Mouse (Mus musculus): ENCODE results near the gene Sipa1l3.
A peak's percentile ranks its signal among the peaks of the same experiment; 100 is the strongest.

The Sipa1l3 gene

DNA sequence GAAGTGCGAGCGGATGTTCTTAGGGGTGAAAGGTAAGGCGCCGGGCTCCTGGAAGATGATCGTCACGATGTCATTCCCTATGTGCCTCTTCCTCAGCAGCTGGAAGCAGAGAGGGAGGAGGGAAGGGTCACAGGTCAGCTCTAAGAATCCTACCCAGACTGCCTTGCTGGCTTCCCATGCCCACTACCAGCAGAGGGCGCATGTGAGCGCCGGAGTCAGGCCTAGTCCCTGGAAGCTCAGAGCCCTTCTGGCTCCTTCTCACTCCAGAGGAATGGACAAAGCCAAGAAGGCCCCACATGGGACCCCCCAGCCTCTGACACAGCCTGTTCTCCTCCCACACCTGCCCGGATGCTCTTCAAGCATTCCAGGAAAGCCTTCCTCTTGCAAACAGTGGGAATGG, 135.2 kb downstream of the Sipa1l3 start:
- peak in 1 of 2 experiments; percentile 74 for DNase-seq (ENCODE audit: low spot score in 2 of 2)

DNA sequence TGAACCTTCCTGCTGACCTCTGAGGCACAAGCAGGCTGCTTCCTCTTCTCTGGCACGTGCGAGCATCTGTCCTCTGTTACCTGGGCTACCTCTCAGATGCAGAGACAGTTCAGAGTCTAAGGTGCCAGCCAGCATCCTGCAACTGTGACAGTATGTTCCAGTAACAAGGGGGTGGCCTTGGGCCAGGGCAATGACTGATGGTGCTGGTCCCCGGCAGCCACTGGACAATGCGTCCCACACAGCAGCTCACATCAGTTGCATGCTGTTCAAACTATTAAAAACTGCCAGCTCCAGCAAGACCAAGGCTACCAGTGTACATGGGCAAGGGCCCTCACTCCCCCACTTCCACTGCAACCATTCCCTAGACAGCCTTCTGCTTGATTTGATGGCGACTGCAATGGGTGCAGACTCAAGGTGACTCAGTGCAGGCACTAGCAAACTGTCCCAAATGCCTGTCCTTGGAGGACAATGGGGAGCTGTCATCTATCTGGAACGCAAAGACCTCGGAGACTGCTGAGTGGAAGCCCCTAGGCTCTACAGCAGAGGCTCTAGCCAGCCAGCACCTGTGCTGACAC, 136.9 kb downstream of the Sipa1l3 start:
- DNase-seq (ENCODE audit: low spot score in 2 of 2), result no peak

- no peak for DNase-seq (ENCODE audit: low spot score in 2 of 2)
Observed at GRCm38 (mm10) chr7:29374054-29374453, 144.4 kb downstream of the Sipa1l3 start.

- no peak for DNase-seq (ENCODE audit: low spot score in 2 of 2)
Observed at GRCm38 (mm10) chr7:29372123-29372522, 146.3 kb downstream of the Sipa1l3 start.

GRCm38 (mm10) chr7:29370031-29370430, 148.4 kb downstream of the Sipa1l3 start:
- DNase-seq (ENCODE audit: low spot score in 2 of 2), result no peak

GRCm38 (mm10) chr7:29368004-29368320, 150.5 kb downstream of the Sipa1l3 start:
- DNase-seq (ENCODE audit: low spot score in 2 of 2), result peak in 1 of 2 experiments; percentile 53

GRCm38 (mm10) chr7:29367166-29368003, 151.1 kb downstream of the Sipa1l3 start:
- peak in 1 of 2 experiments; percentile 53 for DNase-seq (ENCODE audit: low spot score in 2 of 2)

DNA sequence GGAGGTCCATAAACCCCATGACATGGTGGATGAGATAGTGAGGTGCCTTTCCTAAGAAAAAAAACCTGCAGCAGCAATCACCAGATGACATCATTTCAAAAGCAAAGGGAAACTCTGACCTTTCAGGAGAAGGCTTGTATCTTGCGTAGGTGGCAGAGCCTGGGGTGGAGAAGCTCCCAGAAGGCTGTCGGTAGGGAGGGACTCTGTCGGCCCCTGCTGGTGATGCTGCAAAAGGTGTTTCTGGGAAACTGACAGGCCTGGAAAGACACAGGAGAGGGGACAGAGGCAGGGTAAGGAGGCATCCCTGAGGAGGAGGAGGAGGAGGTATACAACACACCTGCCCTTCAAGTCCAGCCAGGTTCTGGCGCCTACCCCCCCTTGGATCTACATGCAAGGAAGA, 154.4 kb downstream of the Sipa1l3 start:
- DNase-seq (ENCODE audit: low spot score in 2 of 2), result peak; percentile 57 to 66

- DNase-seq (ENCODE audit: low spot score in 2 of 2), result no peak
Observed at GRCm38 (mm10) chr7:29361497-29361896, 156.9 kb downstream of the Sipa1l3 start.

- no peak for DNase-seq (ENCODE audit: low spot score in 2 of 2)
Observed at GRCm38 (mm10) chr7:29355406-29355805, 163.0 kb downstream of the Sipa1l3 start.

GRCm38 (mm10) chr7:29354161-29354560, 164.3 kb downstream of the Sipa1l3 start:
- DNase-seq (ENCODE audit: low spot score in 2 of 2), result peak; percentile 65 to 68

DNA sequence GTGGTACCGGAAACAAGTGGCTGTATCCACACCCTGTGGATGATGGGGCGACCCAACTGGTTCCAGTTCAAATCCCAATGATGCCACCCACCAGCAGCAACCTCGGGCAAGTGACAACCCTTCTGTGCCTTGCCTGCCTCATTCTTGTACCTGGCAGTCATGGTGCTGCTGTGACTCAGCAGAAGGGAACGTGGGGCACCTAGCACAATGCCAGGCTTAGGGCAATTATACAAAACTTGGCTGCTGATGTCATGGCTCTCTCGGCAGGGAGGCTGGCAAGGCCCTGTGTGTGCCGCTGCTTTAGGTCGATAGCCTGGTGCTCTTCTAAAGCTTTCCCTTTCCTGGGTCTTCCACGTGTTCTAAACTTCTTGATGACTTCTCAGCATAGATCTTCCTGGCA, 166.2 kb downstream of the Sipa1l3 start:
- no peak for DNase-seq (ENCODE audit: low spot score in 2 of 2)

GRCm38 (mm10) chr7:29350489-29350888, 168.0 kb downstream of the Sipa1l3 start:
- DNase-seq (ENCODE audit: low spot score in 2 of 2), result no peak

DNA sequence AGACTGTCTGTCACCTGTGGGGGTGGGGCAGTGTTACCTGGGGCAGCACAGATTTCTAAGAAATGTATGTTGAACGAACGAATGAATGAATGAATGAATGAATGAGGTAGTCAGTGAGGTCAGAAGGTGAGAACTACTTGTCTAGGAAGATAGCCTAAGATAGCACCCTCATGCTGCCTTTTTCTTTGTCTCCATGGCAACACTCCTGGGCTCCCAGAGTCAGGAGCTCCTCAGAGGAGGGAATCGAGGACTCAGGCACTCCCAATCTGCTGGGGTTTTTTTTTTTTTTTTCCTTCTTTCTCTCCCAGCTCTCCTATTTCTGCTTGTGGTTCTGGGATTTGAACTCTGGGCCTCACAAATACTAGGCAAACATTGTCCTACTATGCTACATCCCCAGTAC, 172.2 kb downstream of the Sipa1l3 start:
- no peak for DNase-seq (ENCODE audit: low spot score in 2 of 2)

GRCm38 (mm10) chr7:29345534-29345933, 172.9 kb downstream of the Sipa1l3 start:
- peak in 1 of 2 experiments; percentile 51 for DNase-seq (ENCODE audit: low spot score in 2 of 2)

DNA sequence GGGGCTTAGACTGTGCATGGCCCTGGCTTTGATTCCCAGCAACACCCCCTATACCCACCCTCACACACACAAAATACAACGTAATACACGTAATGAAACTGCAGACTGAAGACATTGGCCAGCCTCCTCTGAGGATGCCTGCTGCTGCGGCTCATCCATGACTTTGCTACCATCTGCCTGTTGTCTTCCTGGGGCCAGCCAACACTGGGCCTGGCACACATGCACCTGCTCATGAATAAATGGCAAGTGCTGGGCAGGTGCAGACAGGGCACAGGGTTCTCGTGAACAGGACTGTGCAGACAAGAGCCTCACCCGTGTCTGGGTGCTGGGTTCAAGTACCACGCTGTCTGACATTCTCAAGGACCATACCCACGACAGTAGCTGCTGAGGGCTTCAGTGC, 174.7 kb downstream of the Sipa1l3 start:
- no peak for DNase-seq (ENCODE audit: low spot score in 2 of 2)

GRCm38 (mm10) chr7:29342489-29343092, 175.8 kb downstream of the Sipa1l3 start:
- DNase-seq (ENCODE audit: low spot score in 2 of 2), result no peak

GRCm38 (mm10) chr7:29341722-29342121, 176.7 kb downstream of the Sipa1l3 start:
- no peak for DNase-seq (ENCODE audit: low spot score in 2 of 2)

GRCm38 (mm10) chr7:29340838-29341237, 177.6 kb downstream of the Sipa1l3 start:
- no peak for DNase-seq (ENCODE audit: low spot score in 2 of 2)

DNA sequence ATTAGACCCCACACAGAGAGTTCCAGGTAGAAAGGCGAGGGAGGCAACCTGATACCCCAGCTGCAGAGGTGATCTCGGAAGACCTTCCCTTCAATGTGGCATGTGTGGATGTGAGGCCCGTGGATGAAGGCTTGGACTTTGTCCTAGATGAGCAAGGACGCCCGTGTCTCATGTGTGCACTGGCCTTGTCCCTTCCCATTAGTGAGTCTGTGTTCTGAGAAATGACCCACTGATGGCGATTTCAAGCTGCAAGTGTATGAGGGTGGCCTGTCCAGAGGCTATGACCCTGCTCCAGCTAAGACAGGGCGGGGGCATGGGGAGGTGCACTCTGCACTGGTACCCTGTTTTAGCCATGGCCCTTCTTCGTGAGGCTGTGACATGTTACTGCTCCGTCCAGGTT, 178.2 kb downstream of the Sipa1l3 start:
- no peak for DNase-seq (ENCODE audit: low spot score in 2 of 2)

- DNase-seq (ENCODE audit: low spot score in 2 of 2), result no peak
Observed at GRCm38 (mm10) chr7:29338984-29339679, 179.3 kb downstream of the Sipa1l3 start.

- no peak for DNase-seq (ENCODE audit: low spot score in 2 of 2)
Observed at GRCm38 (mm10) chr7:29338351-29338919, 180.0 kb downstream of the Sipa1l3 start.

All from frontal cortex, postnatal 10 days (tissue).